Mouse (Mus musculus): ENCODE measurements around the gene Mx1.

Mx1 gene

GRCm38 (mm10) chr16:97443670-97444263 lies 18.9 kb downstream of the Mx1 start:
- DNase-seq (ENCODE audit: low spot score), result peak; percentile 16

GRCm38 (mm10) chr16:97441967-97442366 lies 20.7 kb downstream of the Mx1 start:
- no peak for DNase-seq (ENCODE audit: low spot score)

- DNase-seq (ENCODE audit: low spot score), result no peak
These were observed 24.5 kb downstream of the Mx1 start for GRCm38 (mm10) chr16:97438191-97438590.

GRCm38 (mm10) chr16:97437448-97438056 lies 25.2 kb downstream of the Mx1 start:
- no peak for DNase-seq (ENCODE audit: low spot score)

DNA sequence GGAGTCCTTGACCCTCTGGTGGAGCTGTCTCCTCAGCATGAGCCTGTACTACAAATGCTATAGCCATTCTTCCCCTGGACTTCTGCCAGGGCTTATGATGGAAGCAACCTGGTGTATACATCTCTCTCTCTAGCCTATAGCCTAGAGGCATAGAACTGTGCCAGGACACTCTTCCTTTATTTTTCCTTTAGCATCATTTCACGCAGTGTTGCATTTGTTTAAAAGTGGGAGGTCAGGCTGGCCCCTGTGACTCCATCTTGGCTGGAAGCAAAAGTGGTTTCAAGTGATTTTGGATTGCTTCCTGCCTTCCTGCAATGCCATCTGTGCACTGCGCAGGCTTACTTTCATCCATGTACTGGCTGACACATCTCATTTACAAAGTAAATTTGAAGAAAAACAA lies 28.5 kb downstream of the Mx1 start:
- DNase-seq (ENCODE audit: low spot score), result no peak

- no peak for DNase-seq (ENCODE audit: low spot score)
These were observed 31.4 kb downstream of the Mx1 start for GRCm38 (mm10) chr16:97431328-97431727.

DNA sequence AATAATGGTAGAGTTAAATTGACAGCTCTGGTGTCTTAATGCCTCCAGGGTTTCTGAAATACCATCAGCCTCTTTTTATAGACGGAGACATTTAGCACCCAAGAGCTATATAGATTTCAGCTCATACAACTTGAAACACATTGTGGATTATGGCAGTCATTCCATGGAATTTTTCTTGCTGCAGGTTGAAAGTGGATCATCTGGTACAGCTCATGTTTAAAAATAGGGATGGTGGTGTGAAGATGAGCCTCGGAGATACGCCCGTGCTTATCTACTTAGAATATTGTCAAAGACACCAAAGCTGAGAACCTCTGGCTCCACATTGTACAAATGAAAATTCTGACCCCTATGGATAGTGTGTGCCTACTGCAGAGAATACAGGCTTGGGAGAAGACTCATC lies 32.6 kb downstream of the Mx1 start:
- DNase-seq (ENCODE audit: low spot score), result no peak

DNA sequence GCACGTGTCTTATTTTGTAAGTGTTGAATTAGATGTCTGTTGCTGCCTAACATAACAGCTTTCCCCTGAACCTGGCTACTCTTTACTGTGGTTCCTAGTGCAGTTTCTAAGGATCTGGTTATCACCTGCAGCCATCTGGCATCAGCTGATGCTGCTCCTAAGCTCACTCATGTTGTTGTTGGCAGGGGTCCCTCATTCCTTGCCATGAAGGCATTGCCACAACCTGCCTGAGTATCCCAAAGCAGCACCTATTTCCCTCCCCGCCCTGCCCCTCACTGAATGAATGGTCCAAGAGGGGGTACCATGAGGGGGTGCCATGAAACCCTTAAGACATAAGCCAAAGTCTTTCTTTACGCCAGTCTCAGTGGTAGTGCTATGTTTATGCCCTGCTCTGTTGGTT lies 34.7 kb downstream of the Mx1 start:
- no peak for DNase-seq (ENCODE audit: low spot score)

DNA sequence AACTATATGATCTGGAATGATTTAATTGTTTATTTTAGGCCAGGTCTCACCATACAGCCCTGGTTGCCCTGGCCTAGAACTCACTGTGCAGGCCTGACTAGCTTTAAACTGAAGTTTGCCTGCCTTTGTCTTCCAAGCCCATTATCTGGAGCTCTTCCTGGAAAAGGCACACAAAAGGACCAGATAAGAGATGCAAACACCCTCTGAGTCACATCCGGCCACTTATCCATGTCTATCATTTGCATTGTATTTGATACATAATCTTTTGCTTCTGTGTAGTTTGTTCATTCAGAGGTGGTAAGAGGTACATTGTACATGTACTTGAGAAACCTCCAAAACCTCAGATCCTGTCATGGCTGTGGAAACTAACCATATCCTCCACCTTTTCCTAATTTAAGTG lies 39.1 kb downstream of the Mx1 start:
- no peak for DNase-seq (ENCODE audit: low spot score)

- no peak for DNase-seq (ENCODE audit: low spot score)
These were observed 41.0 kb downstream of the Mx1 start for GRCm38 (mm10) chr16:97421671-97422070.

- no peak for DNase-seq (ENCODE audit: low spot score)
These were observed 43.8 kb downstream of the Mx1 start for GRCm38 (mm10) chr16:97418749-97419453.

DNA sequence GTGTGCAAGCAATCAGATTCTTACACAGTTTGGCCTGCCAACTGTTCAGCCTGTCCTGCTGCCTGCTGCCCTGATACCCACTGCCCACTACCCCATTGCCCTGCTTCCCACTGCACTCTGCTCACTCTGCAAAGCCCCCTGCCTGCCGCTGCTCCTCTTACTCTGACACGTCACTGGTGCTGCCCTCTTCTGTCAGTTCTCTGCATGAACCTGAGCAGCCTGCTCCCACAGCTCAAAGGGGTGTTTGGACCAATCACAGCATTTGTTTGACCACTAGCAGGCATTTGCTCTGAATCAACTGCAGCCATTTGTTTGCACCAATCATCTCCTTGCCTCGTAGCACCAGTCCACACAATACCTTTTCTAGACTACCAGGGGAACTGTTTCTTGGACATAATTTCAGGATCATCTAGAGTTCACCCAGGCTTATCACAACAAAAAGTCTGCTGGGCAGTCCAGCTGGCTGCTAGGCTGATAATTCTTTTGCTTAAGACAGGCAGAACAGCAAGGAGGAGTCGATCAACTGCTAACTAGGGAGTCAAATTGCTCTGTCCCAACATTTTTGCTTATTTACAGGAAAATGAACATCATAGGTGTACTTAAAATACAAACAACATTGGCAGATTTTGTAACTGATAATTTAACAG lies 44.7 kb downstream of the Mx1 start:
- peak; percentile 54 for DNase-seq (ENCODE audit: low spot score)

- DNase-seq (ENCODE audit: low spot score), result no peak
These were observed 57.2 kb downstream of the Mx1 start for GRCm38 (mm10) chr16:97405476-97406012.

DNA sequence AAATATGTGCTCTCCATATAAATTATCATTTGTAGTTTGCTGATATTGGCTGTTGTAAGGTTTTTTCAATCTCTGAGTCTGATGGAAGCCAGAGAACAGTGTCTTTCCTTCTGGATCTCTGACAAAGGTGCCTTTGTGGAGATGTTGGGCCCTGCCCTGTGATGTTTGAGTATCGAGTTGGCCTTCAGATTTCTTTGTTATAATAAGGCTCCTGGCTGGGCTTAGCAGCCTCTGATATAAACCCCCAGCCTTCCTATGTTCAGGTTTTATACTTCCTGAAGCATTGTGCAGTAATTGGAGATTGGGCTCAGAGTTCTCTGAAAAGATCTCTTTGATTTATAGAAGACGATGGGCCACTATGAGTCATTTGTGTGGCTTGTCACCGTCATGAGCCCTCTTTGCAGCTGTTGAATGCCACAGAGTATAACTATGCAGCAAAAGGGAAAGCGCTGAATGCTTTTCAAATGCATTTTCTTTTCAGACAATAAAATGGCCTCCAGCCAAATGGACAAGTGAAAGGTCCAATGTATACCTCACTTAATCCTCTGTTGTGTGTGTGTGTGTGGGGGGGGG lies 60.4 kb downstream of the Mx1 start:
- no peak for DNase-seq (ENCODE audit: low spot score)

DNA sequence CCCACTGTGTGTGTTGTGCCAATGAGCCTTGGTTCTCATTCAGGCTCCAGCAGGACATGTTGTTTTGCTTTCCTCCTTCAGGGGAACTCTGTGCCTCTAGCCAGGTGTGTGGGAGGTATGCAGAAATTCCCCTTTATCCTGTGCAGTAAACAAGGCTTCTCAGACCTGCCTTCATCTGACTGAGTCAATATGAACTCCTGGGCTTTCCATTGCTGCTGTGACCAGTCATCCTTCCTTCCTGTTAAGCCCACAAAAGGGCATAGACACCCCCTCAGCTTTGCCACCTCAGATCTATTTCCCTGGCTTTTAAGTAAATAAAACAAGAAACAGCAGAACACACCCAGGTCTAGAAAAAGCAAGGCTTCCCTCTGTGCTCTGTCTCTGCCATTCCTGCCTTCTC lies 61.0 kb downstream of the Mx1 start:
- no peak for DNase-seq (ENCODE audit: low spot score)

GRCm38 (mm10) chr16:97399991-97400390 lies 62.7 kb downstream of the Mx1 start:
- DNase-seq (ENCODE audit: low spot score), result no peak

- DNase-seq (ENCODE audit: low spot score), result no peak
These were observed 64.7 kb downstream of the Mx1 start for GRCm38 (mm10) chr16:97397945-97398531.
